Mouse (Mus musculus) erythroblast, embryonic 14.5 days (primary cell): ENCODE data around the gene Chil3.
"Not testable (repeated sequence)": the region's sequence is repeated elsewhere in the genome, so short reads cannot be mapped to it uniquely, and the experiment has no call there.

Source experiments
- GATA1 ChIP-seq: IDR thresholded peaks from 2 replicates; pipeline ENCODE4 v1.6.1; 2012; ENCODE audit warnings: low read length, inconsistent platforms, mixed read lengths
- TAL1 ChIP-seq: IDR thresholded peaks from 3 replicates; pipeline ENCODE4 v1.6.1; 2012; ENCODE audit warnings: low read length, inconsistent platforms, mixed read lengths

GRCm38 (mm10) chr3:106172506-106172905, 5.1 kb upstream of the Chil3 start:
- not testable (repeated sequence) for TF ChIP-seq GATA1, TAL1
